Mouse (Mus musculus): ENCODE results near the gene Fam234a. TPM values are rescaled to one million over a fixed set of nuclear protein-coding genes. Genes with fewer than 3 reads are reported as not detected.
"Not testable (repeated sequence)": the region's sequence is repeated elsewhere in the genome, so short reads cannot be mapped to it uniquely, and the experiment has no call there.

Gene Fam234a
- polyA plus RNA-seq, 1 experiment from 2014 or later: 44.7 TPM

DNA sequence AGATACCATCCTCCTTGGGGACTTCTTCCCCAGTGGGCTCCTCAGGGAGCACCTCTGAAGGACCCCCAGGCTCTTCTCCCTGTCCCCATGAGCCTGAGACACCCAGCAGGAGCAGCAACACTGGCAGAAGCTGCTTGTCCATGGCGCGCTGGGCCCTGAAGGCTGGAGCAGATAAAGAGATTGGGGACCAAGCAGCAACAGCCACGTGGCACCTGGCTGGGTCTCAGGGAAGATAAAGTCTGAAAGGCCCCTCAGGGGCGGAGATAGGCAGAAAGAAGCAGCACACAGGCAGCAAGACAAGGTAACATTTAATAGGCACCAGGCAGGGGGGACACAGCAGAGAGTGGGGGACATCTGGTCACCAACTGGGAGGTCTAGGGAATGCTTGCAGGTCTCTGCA lies 45.1 kb downstream of the Fam234a start, which contains the start of gene Pdia2:
TSS of gene Pdia2 (minus strand) at position 196 of the 400 bp plus-strand sequence.
- Histone ChIP-seq H3K4me3 (no peak within 1 kb of the TSS), H3K36me3 (peaks cover 48% of the 10 kb centered on the region), H3K4me1 (peaks cover 24% of the 10 kb centered on the region), H3K9ac (no peak within 1 kb of the TSS), H3K9me3 (no peaks in the 10 kb centered on the region), H3K4me2 (replicated peaks) (0 out of 2 replicates have a peak within 1 kb of the TSS, but pooled peaks have one; percentile 96), H3K27ac (no peak within 1 kb of the TSS), H3K27me3 (peaks cover 53% of the 10 kb centered on the region)
- ATAC-seq (ENCODE audit: low FRiP score, low read depth): no peak
- WGBS: 75% methylated on average over 4 of the region's 4 CpGs

- Histone ChIP-seq H3K4me1 (no peaks in the 10 kb centered on the region), H3K9ac (no peak overlapping the region), H3K36me3 (peaks cover 99% of the 10 kb centered on the region), H3K27me3 (no peaks in the 10 kb centered on the region), H3K4me3 (no peak overlapping the region), H3K9me3 (no peaks in the 10 kb centered on the region), H3K27ac (no peak overlapping the region), H3K4me2 (replicated peaks) (no peak overlapping the region)
- WGBS: 94% methylated on average over 15 of the region's 15 CpGs
- no peak for ATAC-seq (ENCODE audit: low FRiP score, low read depth)
Measured at GRCm38 (mm10) chr17:26192481-26193190, 51.4 kb downstream of the Fam234a start.

DNA sequence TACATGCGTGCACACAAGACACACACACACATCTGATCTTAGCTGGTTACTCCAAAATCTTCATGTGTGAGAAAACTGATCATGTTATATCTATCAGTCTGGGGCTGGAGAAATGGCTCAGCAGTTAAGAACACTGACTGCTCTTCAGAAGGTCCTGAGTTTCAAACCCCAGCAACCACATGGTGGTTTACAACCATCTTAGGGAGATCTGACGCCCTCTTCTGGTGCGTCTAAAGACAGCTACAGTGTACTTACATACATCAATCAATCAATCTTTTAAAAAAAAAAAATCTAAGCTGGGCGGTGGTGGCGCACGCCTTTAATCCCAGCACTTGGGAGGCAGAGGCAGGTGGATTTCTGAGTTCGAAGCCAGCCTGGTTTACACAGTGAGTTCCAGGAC lies 52.6 kb downstream of the Fam234a start:
- H3K9ac ChIP-seq; H3K4me2 ChIP-seq (replicated peaks); H3K4me3 ChIP-seq; H3K27ac ChIP-seq; H3K9me3 ChIP-seq; ATAC-seq (ENCODE audit: low FRiP score, low read depth); H3K4me1 ChIP-seq; H3K27me3 ChIP-seq: not testable (repeated sequence)
- WGBS: 94% methylated on average over 7 of the region's 7 CpGs
- H3K36me3 ChIP-seq: peaks cover 99% of the 10 kb centered on the region

DNA sequence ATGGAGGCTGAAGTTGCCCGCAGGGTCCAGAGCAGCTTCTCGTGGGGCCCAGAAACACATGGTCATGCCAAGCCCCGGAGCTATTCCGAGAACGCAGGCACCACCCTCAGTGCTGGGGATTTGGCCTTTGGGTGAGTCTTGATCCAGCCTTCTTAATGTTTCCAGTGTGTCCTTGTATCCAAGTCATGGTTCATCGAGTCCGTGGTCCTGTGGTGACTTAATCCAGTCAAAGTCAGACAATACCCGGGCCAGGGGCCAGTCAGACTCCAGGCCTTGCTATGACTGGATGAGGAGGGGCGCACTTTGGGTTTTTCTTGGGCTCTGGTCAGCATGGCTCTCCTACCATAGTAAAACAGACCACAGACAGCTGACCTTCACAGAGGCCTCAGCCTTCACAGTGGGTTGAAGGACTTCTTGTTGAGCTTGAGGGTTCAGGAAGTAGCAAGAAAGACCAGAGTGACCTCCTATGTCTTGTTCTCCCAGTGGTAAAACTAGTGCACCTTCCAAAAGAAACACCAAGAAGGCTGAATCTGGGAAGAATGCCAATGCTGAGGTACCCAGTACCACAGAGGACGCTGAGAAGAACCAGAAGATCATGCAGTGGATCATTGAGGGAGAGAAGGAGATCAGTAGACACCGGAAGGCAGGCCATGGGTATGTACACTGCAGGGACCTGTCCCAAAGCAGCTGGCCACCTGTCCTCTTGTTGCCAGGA lies 55.8 kb downstream of the Fam234a start:
- Histone ChIP-seq H3K4me3 (no peak overlapping the region), H3K27ac (no peak overlapping the region), H3K4me2 (replicated peaks) (no peak overlapping the region), H3K4me1 (no peaks in the 10 kb centered on the region), H3K9me3 (no peaks in the 10 kb centered on the region), H3K27me3 (no peaks in the 10 kb centered on the region), H3K36me3 (peaks cover 99% of the 10 kb centered on the region), H3K9ac (no peak overlapping the region)
- WGBS: 94% methylated on average over 11 of the region's 11 CpGs
- ATAC-seq (ENCODE audit: low FRiP score, low read depth): no peak

DNA sequence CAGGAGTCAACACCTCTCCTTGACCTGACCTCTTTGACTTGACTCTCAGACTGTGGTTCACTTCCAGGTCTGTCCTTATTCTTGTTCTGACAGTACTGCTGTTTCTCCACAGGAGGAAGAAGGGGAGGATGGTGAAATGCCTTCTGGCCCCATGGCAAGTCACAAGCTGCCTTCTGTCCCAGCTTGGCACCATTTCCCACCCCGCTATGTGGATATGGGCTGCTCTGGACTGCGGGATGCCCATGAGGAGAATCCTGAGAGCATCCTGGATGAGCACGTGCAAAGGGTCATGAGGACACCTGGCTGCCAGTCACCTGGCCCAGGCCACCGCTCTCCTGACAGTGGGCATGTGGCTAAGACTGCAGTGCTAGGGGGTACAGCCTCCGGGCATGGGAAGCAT lies 56.5 kb downstream of the Fam234a start:
- Histone ChIP-seq H3K9me3 (no peaks in the 10 kb centered on the region), H3K9ac (no peak overlapping the region), H3K4me2 (replicated peaks) (no peak overlapping the region), H3K27ac (no peak overlapping the region), H3K4me1 (no peaks in the 10 kb centered on the region), H3K27me3 (no peaks in the 10 kb centered on the region), H3K4me3 (no peak overlapping the region), H3K36me3 (peaks cover 99% of the 10 kb centered on the region)
- WGBS: over 99% methylated on average over 5 of the region's 5 CpGs
- ATAC-seq (ENCODE audit: low FRiP score, low read depth): no peak

DNA sequence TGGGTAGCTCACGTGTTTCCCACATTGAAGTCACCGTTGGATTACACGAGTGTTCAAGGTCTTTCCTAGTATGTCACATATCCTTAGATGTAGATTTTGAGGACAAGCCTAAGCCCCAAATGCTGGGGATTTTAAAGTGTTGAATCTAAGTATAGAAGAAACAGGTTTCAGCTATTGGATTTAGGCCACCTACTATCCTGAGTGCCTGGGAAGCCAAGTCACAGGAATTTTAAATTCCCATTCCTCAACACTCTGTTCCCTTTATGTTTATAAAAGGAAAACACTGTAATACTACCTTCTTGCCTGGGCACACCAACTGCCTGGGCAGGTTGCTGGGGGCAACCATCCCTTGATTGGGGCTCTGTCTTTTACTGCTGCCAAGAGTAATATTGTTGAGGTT lies 62.9 kb downstream of the Fam234a start:
- no peaks in the 10 kb centered on the region; the same call in 1 of the 2 replicates for H3K4me1 ChIP-seq
- no peaks in the 10 kb centered on the region for H3K27me3 ChIP-seq
- H3K4me2 ChIP-seq (replicated peaks): no peak overlapping the region
- H3K27ac ChIP-seq: no peak overlapping the region
- peaks cover 9% of the 10 kb centered on the region; the same call in 1 of the 2 replicates for H3K9me3 ChIP-seq
- peaks cover 69% of the 10 kb centered on the region for H3K36me3 ChIP-seq
- H3K4me3 ChIP-seq: no peak overlapping the region
- ATAC-seq (ENCODE audit: low FRiP score, low read depth): no peak
- WGBS: 88% methylated on average over 3 of the region's 3 CpGs
- no peak overlapping the region for H3K9ac ChIP-seq

DNA sequence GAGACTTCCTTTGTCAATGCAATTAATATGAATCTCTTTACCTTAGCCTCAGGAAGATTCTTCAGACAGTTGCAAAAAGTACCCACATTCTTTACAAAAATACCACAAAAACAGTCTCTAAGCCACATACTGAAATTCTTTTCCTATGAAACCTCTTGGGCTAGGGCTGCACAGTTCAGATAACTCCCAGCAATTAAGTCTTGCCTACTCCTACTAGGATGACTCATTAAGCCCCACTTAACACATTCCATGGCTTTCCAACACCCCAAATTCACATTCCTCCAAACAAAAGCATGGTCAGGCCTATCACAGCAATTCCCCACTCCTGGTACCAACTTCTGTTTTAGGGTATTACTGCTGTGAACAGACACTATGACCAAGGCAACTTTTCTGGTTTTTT lies 65.4 kb downstream of the Fam234a start:
- Histone ChIP-seq H3K27ac (no peak overlapping the region), H3K36me3 (peaks cover 69% of the 10 kb centered on the region), H3K4me1 (no peaks in the 10 kb centered on the region; the same call in 1 of the 2 replicates), H3K9me3 (peaks cover 9% of the 10 kb centered on the region; the same call in 1 of the 2 replicates), H3K4me2 (replicated peaks) (no peak overlapping the region), H3K9ac (no peak overlapping the region), H3K4me3 (no peak overlapping the region), H3K27me3 (no peaks in the 10 kb centered on the region)
- ATAC-seq (ENCODE audit: low FRiP score, low read depth): no peak

GRCm38 (mm10) chr17:26175248-26175647 lies 68.8 kb downstream of the Fam234a start:
- not testable (repeated sequence) for H3K27ac ChIP-seq; H3K4me2 ChIP-seq (replicated peaks); H3K4me3 ChIP-seq; H3K9me3 ChIP-seq; ATAC-seq (ENCODE audit: low FRiP score, low read depth); H3K27me3 ChIP-seq; H3K9ac ChIP-seq; H3K4me1 ChIP-seq
- H3K36me3 ChIP-seq: peaks cover 61% of the 10 kb centered on the region
- 93% methylated on average over 2 of the region's 2 CpGs for WGBS

DNA sequence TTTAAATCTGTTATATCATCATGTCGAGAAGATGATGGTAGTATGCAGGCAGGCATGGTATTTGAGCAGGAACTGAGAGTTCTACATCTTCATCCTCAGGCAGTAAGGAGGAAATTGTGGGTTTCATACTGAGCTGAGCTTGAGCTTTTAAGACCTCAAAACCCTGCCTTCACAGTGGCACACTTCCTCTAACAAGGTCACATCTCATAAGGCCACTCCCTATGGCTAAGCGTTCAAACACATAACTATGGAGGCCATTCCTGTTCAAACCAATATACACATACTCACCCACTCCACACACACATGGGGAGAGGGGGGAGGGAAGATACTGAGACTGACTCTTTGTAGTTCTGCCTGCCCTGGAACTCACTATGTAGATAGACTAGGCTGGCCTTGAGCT lies 76.0 kb downstream of the Fam234a start:
- ATAC-seq (ENCODE audit: low FRiP score, low read depth): no peak
- Histone ChIP-seq H3K36me3 (peaks cover 28% of the 10 kb centered on the region), H3K9ac (no peak overlapping the region), H3K27me3 (no peaks in the 10 kb centered on the region), H3K27ac (no peak overlapping the region), H3K4me1 (no peaks in the 10 kb centered on the region), H3K9me3 (no peaks in the 10 kb centered on the region), H3K4me3 (no peak overlapping the region), H3K4me2 (replicated peaks) (no peak overlapping the region)
- WGBS: 90% methylated on average over 2 of the region's 2 CpGs

DNA sequence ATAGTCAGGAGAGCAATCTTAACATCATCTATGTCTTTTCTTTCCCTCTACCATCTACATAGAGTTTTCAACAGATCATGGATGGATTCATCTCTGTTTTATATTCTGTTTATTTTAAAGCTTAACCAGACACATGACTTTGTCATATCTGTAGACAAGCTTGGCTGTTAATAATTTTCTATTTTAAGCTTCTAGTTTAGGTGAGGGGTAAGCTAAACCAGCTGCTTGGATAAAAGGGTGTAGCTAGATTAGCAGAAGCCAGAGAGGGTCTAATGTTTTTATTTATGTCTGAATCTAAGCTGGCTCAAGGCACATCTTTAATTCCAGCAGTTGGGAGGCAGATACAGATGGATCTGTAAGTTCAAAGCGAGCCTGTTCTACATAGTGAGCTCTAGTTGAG lies 81.3 kb downstream of the Fam234a start:
- Histone ChIP-seq H3K27ac (no peak overlapping the region), H3K9ac (no peak overlapping the region), H3K4me1 (no peaks in the 10 kb centered on the region), H3K27me3 (no peaks in the 10 kb centered on the region), H3K4me3 (no peak overlapping the region), H3K36me3 (peaks cover 17% of the 10 kb centered on the region), H3K9me3 (no peaks in the 10 kb centered on the region), H3K4me2 (replicated peaks) (no peak overlapping the region)
- ATAC-seq (ENCODE audit: low FRiP score, low read depth): no peak
- WGBS: 81% methylated on average over 1 of the region's 1 CpGs

Measured in limb, embryonic 13.5 days (tissue).